In the genomic region with DNA sequence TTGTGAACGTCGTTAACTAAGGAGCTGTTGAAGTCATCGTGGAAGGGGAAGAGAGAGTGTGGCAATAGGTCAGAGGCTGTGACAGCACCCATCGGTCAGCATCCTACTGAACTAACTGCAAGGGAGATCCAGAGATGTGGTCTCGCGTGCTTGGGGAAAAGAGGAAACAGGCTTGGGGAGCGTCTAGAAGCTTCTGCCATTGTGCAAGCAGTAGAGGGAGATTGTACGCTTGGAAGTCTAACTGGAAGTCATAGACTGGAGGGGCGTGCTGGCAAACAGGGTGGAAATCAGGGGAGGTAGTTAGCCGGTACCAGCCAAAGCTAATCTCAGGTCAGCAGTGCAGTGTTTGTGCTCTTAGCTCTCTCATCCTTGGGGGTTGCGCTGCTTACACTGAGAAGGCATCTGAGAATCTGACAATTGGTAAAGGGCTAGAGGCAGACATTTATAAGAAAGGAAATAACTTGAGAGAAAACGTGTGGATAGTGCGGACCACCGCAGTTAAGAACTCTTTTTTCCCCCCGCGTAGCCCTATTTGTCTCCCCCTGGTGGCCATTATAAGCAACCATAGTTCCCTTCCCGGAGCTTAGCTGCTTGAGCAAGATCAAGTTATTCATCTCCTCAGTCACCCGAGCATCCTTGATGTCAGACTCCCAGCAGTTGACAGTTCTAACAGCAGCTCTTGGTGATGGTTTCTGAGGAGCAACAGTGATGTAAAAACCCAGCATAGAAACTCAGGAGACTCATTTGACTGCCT, we compare ENCODE assay signal across 7 mouse cellular contexts.
DNase-seq lines count a peak whose midpoint lies in the region; ATAC-seq and TF ChIP-seq lines count a peak whose summit lies in the region.

No protein-coding gene starts in this region.

- DNase-seq in testis, postnatal 14 days (ENCODE audit: low spot score), result no peak
- DNase-seq in left cerebral cortex, postnatal 4 days, result no peak

- peak overlapping the region; percentile 35 for H3K4me3 ChIP-seq in testis, adult 2 months (ENCODE audit: control insufficient read depth, low read depth, low read length)
- H3K4me3 ChIP-seq in heart, embryonic 12.5 days, result no peak overlapping the region
- H3K4me3 ChIP-seq in liver, embryonic 16.5 days (ENCODE audit: low read depth, low read length), result no peak overlapping the region
- no peak overlapping the region for H3K4me3 ChIP-seq in neural tube, embryonic 15.5 days (replicated peaks)

- H3K4me2 ChIP-seq in heart, embryonic 12.5 days, result peak overlapping the region; percentile 42
- H3K4me2 ChIP-seq in liver, embryonic 16.5 days (ENCODE audit: low read depth, low read length), result peak overlapping the region; percentile 14; the same call in 1 of the 2 replicates
- no peak overlapping the region for H3K4me2 ChIP-seq in neural tube, embryonic 15.5 days

- 0 out of 2 replicates have a peak, but pooled peaks cover under 1% of the 10 kb centered on the region for H3K9me3 ChIP-seq in heart, embryonic 12.5 days (replicated peaks)
- H3K9me3 ChIP-seq in liver, embryonic 16.5 days (replicated peaks; ENCODE audit: control insufficient read depth, low read length), result no peaks in the 10 kb centered on the region
- H3K9me3 ChIP-seq in neural tube, embryonic 15.5 days (replicated peaks), result no peaks in the 10 kb centered on the region

- H3K9ac ChIP-seq in heart, embryonic 12.5 days, result no peak overlapping the region
- H3K9ac ChIP-seq in liver, embryonic 16.5 days (ENCODE audit: low read depth, low read length), result no peak overlapping the region
- no peak overlapping the region for H3K9ac ChIP-seq in neural tube, embryonic 15.5 days (replicated peaks)

- peak; percentile 21; the same call in 1 of the 2 replicates for TF ChIP-seq CTCF in testis, adult 2 months (IDR thresholded peaks at IDR 0.05; ENCODE audit: control insufficient read depth, insufficient read depth, insufficient replicate concordance, low read depth, low read length)

- intact Hi-C loops in left cerebral cortex, postnatal 4 days (cut with DNase I), result loop anchor here (5.0 kb wide), 1 partner anchor 468 kb away; no protein-coding TSS in a partner anchor

- no peak for TF ChIP-seq POLR2A in testis, adult 2 months (IDR thresholded peaks at IDR 0.05; ENCODE audit: control insufficient read depth, low read depth, low read length)

- H3K27me3 ChIP-seq in testis, adult 2 months (ENCODE audit: control insufficient read depth, insufficient read depth, low read length), result no peaks in the 10 kb centered on the region
- H3K27me3 ChIP-seq in heart, embryonic 12.5 days (replicated peaks), result no peaks in the 10 kb centered on the region
- no peaks in the 10 kb centered on the region for H3K27me3 ChIP-seq in liver, embryonic 16.5 days (ENCODE audit: control insufficient read depth, insufficient read depth, low read depth, low read length)
- H3K27me3 ChIP-seq in neural tube, embryonic 15.5 days (replicated peaks), result no peaks in the 10 kb centered on the region

- no peaks in the 10 kb centered on the region for H3K36me3 ChIP-seq in testis, adult 2 months (ENCODE audit: control insufficient read depth, insufficient read depth, low read length)
- no peaks in the 10 kb centered on the region for H3K36me3 ChIP-seq in heart, embryonic 12.5 days
- H3K36me3 ChIP-seq in liver, embryonic 16.5 days (ENCODE audit: control insufficient read depth, insufficient read depth), result no peaks in the 10 kb centered on the region
- H3K36me3 ChIP-seq in neural tube, embryonic 15.5 days, result no peaks in the 10 kb centered on the region

- 45% methylated on average over 18 of the region's 18 CpGs for WGBS in heart, embryonic 12.5 days
- WGBS in liver, embryonic 16.5 days (ENCODE audit: insufficient replicate concordance), result 26% methylated on average over 18 of the region's 18 CpGs
- WGBS in neural tube, embryonic 15.5 days, result 50% methylated on average over 18 of the region's 18 CpGs

- no peak overlapping the region for H3K27ac ChIP-seq in testis, adult 2 months (ENCODE audit: control insufficient read depth, insufficient read depth, low read depth, low read length)
- H3K27ac ChIP-seq in heart, embryonic 12.5 days (ENCODE audit: poor library complexity, severe bottlenecking), result no peak overlapping the region
- H3K27ac ChIP-seq in liver, embryonic 16.5 days (ENCODE audit: low read length), result no peak overlapping the region
- no peak overlapping the region for H3K27ac ChIP-seq in neural tube, embryonic 15.5 days (replicated peaks)

- H3K4me1 ChIP-seq in testis, adult 2 months (ENCODE audit: control insufficient read depth, insufficient read depth, low read length), result peaks cover 6% of the 10 kb centered on the region
- H3K4me1 ChIP-seq in heart, embryonic 12.5 days (replicated peaks), result no peaks in the 10 kb centered on the region
- H3K4me1 ChIP-seq in liver, embryonic 16.5 days (ENCODE audit: control insufficient read depth, low read depth, low read length), result no peaks in the 10 kb centered on the region
- H3K4me1 ChIP-seq in neural tube, embryonic 15.5 days, result no peaks in the 10 kb centered on the region

- ATAC-seq in common myeloid progenitor, adult 5-6 weeks (replicated peaks; ENCODE audit: low read depth, poor library complexity, severe bottlenecking), result peak; percentile 81
- no peak for ATAC-seq in heart, embryonic 12.5 days (ENCODE audit: insufficient number of reproducible peaks, low FRiP score)
- ATAC-seq in liver, embryonic 16.5 days (ENCODE audit: low read depth), result peak; percentile 41; the same call in 1 of the 2 replicates
- peak; percentile 41; the same call in 1 of the 2 replicates for ATAC-seq in neural tube, embryonic 15.5 days (ENCODE audit: low FRiP score)
